Mouse (Mus musculus): ENCODE data around the gene Nudt22.
A peak's percentile ranks its signal among the peaks of the same experiment; 100 is the strongest.
"Not testable (repeated sequence)": the region's sequence is repeated elsewhere in the genome, so short reads cannot be mapped to it uniquely, and the experiment has no call there.

The Nudt22 gene

DNA sequence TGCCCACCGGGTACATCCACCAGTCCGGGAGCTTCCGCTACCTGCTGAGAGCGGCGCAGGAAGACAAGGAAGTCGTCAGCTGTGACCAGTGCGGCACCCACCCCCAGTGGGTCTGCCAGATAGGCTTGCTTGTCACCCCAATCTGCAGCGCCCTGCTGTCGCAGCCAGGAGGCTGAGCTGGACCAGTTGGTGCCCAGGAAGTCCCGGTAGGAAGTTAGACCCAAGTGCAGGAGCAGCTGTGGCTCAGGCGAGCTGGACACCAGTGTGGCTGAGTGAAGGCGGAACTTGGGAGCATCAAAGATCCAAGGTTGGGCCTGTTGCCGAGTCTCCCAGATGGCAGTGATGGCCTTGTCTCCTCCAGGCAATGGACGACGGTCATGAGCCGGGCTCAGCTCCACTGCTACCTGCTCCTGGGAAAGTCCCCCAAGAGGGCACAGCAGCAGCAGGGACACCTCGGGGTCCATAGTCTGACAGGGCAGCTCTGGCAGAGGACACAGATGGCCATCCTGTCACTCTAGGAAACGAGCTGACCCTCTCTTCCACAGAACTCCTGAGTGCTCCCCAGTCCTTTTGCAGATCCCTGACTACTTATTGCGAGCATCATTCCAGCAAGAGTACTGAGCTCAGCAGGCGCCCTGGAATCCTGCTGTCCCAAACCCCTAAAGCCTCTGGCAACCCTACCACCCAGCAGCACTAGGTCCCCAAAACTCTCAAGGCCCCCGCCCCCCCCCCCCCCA, 494 bp downstream of the Nudt22 start:
- DNase-seq (ENCODE audit: low spot score in 2 of 2), result no peak

DNA sequence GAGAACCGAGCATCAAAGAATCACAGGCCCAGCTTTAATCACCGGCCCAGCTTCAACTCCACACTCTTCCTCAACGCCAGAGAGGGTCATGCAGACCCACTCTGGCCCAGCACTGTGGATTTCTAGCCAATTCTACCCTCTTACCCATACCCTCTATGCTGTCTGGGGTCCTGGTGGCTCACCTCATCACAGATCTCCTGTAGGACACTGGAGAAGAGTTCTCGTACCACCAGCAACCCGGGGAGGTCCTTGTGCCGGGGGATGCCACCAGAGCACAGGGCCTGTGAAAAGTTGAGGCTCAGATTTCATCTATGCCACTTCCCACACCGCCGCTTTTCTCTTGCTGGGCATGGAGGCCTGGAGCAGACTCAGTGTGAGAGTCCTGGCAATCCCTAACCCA, 1.4 kb downstream of the Nudt22 start:
- DNase-seq (ENCODE audit: low spot score in 2 of 2), result no peak

DNA sequence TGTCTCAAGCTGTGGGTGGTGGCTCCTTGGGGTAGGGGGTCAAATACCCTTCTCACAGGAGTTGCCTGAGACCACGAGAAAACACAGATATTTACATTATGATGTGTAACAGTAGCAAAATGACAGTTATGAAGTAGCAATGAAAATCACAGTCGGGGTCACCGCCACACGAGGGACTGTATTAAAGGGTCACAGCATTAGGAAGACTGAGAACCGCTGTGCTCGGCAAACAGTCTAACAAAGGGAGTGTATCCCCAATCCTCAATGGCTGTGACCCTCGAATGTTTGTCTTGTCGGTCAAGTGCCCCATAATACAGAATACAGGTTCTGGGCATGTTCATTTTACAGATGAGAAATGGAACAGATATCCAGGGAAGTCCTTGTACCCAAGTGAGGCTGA, 1.9 kb downstream of the Nudt22 start:
- DNase-seq (ENCODE audit: low spot score in 2 of 2), result no peak

DNA sequence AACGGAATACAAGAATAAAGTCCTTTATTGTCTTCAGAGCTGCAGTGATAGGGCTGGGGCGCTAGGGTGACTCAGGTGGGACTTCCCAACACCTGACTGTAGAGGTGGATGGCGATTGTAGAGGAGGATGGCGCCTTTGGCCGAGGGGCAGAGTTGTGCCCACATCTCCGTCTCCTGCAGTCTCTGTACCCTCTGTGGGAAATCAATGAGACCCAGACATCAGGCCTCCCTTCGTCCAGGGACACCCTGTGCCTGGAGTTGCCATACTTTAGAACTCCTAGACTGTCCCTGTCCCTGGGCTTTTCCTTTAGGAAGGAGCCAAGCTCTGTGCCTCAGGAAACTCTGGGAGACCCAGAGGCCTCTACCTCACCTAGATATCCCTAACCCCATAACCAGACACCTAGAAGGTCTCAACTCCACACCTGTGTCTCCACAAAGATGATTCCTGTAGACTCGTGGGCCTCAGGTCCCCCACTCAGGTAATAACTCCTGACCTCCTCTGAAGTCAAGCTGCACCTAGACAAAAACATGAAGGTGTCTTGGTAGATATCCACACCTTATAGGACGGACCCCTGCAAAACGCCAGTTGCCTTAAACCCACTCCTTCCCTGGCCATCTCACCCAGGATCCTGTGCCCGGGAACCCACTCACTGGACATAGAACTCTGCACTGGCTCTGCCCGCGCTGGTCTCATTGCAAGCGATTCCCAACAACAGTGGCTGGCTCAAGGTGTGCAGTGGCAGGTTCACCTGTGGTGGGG, 2.7 kb downstream of the Nudt22 start:
- no peak for DNase-seq (ENCODE audit: low spot score in 2 of 2)

DNA sequence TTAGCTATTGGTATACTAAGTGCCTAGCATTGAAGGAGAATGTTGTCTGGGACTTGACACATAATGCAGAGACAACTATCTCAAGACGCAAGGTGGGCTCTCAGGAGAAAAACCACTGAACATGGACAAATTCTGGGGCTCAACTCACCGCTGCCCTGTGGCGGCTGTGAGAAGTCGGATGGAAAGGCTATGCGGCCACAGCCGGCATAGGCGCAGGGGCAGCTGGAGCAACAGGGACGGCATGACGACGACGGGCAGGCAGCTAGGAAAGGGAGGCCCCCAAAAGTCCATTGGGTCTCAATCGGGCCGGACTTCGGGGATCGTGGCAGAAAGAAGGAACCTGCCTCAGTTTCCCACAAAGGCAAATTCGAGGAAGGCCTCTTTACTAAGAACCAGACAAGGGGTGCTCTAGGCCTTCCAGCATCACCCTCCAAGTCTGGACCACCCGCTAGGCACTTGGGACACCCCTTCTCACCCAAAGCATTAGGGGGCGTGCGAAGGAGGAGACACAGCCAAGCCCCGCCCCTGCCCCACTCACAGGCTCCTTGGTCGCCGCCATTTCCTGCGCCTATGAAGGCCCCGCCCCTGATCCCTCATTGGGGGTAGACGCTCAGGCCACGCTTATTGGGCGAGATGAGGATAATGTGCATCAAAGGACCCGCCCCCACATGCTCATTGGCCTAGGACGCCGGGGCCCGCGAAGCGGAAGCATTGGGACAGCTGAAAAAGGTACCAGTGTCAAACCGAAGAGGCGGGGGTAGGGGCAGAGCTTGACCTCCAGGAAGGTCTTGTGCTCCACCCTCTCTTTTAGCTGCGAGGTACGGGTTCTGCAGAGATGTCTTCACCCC, 3.7 kb downstream of the Nudt22 start, which contains the start of gene Dnajc4:
TSS of gene Dnajc4 (minus strand) at position 562 of the 848 bp plus-strand sequence.
- peak; percentile 93 to 97 for DNase-seq (ENCODE audit: low spot score in 2 of 2)

DNA sequence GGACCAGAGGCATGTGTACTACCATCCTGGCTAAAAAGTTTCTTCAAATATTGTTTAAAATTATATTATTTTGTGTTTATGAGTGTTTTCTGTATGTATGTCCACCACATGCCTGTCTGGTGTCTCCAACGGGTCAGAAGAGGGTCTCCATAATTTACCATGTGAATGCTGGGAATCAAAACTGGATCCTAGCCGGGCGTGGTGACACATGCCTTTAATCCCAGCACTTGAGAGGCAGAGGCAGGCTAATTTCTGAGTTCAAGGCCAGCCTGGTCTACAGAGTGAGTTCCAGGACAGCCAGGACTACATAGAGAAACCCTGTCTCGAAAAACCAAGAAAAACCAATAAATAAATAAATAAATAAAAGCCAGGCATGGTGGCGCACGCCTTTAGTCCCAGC, 4.8 kb downstream of the Nudt22 start:
- DNase-seq (ENCODE audit: low spot score in 2 of 2), result not testable (repeated sequence)

DNA sequence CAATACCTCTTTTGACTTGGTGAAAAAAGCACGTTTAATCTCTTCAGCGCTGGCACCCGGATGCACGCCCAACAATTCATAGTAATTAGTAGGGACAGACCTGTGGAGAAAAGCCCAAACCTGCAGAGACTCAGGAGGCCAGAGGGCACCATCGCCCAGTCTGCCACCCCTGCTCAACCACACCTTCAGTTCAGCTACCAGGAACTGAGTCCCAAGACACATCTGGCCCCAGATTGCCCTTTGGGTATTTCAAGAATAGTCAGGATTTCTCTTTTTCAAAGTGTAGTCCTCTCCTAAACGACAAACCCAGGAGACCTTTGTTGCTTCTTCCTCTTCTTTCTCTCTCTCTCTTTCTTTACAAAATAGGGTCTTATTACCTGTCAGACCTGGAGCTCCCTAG, 5.2 kb downstream of the Nudt22 start:
- no peak for DNase-seq (ENCODE audit: low spot score in 2 of 2)

DNA sequence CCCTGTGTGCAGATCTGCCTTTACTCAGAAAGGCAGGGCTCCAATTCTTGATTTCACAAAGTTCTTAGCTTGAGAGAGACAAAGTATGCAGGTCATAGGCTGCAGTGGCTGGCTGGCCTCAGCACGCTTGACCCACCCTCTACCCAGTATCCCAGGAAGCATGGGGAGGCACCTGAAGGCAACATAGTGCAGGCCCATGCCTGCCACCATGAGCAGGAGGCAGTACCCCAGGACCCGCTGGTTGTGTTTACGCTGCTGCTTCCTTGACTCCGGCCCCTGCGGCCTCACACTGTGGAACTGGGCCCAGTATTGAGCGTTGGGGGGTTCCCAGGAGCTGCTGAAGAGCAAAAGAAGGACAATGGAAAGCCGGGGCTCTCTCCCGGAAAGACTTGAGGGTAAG, 6.7 kb downstream of the Nudt22 start:
- DNase-seq (ENCODE audit: low spot score in 2 of 2), result no peak

DNA sequence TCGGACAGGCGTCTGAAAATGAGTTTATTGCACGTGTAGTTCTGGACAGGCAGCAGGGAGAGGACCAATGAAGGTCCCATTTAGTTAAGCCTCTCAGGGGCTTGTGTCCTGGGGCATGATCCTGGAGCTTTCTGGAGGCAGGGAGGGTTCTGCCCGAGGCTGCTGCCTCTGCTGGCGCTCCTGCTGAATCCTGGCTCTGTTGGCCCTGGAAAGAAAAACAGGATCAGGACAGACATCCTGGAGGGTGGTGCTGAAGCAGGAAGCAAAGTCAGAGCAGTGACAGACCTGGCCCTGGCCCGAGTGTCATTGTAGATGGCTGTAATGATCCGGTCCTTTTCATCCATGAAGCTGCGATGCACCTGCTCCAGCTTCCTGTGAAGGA, 8.0 kb downstream of the Nudt22 start:
- DNase-seq (ENCODE audit: low spot score in 2 of 2), result no peak

DNA sequence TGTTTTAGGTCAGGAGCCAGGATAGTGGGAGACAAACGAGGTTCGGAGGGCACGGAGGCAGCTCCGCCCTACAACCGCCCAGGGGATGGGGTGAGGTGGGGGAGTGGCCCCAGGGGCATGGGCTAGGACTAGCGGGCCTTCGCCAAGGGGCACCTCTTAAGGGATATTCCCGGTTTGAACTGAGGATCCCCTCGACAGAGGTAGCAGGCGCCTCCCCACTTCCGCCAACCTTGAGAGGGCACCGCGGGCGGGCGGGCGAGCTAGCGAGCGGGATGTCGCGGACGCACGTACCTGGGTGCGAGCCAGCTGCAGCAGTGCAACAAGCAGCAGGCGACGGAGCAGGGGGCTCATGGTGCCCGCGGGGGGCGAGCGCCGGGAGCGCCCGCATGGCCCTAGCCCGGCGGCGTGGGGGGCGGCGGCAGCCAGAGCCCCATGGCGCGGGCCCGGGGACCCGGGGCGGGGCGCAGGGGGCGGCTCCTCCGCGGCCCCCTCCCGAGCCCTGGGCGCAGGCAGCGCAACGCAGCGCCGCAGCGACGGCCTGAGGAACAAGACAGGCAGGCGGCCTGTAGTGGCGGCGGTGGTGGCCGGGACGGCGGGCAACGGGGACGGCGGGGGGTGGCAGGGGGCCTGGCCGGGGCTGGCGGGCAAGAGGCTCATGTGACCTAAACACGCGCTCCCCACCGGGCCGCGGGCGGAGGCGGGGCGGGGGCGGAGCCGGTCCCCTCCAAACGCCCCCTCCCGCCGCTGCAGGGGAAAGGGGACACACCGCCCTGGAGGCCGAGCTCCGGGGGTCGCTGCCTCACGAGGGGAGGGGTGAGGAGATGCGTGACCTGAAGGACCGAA, 8.6 kb downstream of the Nudt22 start, which contains the start of gene Vegfb:
TSS of gene Vegfb (minus strand) at position 591 of the 843 bp plus-strand sequence.
- DNase-seq (ENCODE audit: low spot score in 2 of 2), result peak in 1 of 2 experiments; percentile 54

DNA sequence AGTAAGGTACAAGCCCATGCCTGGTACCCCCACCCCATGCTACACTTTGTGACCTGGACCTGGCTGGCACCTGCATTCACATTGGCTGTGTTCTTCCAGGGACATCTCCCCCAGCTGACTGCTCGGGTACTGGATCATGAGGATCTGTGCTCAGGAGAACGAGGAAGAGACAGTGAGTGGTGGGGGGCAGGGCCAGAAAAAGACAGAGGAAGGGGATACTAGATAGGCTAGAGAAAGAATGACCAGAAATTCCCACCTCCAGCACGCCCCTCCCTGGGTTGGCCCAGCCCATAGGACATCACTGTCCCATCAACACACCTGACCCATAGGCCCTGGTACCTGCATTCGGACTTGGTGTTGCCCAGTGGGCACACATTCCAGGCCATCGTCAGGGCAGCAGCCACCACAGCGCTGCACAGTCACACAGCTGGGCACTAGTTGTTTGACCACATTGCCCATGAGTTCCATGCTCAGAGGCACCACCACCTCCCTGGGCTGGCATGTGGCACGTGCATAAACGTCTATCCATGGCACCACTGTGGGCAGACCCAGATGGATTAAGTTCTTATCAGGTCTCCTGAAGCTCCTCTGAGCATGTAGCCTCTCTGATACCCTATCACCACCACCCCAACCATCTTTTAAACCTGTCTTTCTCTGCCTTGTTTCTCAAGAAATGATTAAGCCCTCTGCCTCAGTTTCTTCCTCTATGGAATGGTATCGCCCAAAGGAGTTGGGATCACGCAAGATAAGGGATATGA, 9.8 kb downstream of the Nudt22 start:
- DNase-seq (ENCODE audit: low spot score in 2 of 2), result no peak

DNA sequence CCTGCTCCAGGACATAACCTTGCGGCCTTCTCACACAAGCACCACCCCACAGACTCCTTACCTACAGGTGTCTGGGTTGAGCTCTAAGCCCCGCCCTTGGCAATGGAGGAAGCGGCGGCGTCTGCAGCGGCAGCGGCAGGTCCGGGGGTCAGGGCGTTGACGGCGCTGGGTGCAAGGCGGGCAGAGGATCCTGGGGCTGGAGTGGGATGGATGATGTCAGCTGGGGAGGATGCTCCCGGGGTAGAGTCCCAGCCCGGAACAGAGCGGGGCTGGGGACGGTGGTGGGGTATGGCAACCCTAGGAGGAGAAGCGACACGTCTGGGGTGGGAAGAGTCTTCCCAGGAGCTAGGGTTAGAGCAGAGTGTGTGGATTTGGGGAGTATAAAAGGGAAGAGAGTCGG, 10.6 kb downstream of the Nudt22 start:
- no peak for DNase-seq (ENCODE audit: low spot score in 2 of 2)

DNA sequence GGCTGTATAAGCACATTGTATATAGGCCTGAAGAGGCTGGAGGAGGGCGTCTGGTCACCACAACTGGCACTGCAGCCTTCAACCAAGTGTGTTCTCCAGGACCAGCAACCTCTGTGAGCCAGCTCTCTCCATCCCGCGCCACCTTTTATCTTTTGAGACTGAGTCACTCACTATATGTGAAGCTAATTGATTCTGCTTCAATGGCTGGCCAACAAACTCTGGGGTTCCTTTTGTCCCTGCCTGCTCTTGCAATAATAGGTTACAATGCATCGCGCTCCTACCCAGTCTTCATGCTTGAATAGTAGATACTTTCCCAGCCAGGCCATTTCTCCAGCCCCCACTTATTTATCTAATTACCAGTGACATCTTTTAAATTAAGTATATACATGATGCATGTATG, 12.3 kb downstream of the Nudt22 start:
- no peak for DNase-seq (ENCODE audit: low spot score in 2 of 2)

DNA sequence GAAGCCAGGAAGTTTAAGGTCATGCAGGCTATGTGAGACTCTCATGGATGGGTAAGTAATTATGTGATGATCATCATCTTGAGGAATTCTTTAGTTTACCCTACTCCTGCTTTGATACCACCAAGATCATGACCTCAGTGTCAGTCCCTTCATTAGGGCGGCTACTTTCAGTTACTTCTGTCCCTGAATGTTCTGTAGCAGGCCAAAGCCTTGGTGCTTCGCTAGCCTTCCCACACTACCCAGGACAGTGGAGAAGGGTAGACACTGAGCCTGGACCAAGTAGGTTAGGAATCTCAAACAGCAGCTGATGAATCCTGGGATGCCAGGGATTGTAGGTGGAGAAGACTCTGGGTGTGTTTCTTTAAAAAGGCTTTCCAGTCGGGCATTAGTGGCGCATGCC, 14.5 kb downstream of the Nudt22 start:
- DNase-seq (ENCODE audit: low spot score in 2 of 2), result no peak

DNA sequence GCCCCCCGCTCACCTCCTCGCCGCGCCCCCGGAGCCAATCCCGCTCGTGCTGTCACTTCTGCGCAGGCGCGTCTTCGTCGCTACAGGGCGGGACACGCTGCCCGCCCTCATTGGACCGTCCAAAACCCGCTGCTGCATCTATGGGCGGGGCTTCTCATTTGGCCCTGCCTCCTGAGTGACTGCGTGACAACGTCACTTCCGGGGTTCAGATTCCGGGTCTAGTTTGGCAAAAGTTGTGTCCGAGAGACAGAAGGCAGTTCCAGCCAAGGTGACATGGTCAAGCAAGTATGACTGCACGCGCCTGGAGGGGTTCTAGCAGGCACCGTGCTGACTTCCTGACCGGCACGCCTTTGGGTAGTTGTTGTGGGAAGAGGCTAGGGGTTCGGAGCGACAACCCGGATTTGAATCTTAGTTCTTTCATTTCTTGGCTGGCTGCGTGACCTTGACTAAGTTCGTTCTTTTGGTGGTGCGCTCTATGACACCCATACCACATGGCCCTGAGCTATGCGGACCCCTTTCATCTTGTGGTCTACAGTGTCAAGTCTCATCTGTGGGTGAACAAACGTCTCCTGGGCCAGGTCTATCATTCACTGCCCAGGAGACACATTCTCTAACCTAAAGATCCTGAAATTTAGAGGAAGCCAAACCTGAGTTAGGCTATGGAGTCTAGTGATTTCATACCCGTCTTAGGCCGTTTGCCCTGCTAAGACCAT, 15.4 kb downstream of the Nudt22 start, which contains the start of gene Fkbp2:
TSS of gene Fkbp2 (minus strand) at position 121 of the 713 bp plus-strand sequence.
- DNase-seq (ENCODE audit: low spot score in 2 of 2), result peak; percentile 97 to 98

DNA sequence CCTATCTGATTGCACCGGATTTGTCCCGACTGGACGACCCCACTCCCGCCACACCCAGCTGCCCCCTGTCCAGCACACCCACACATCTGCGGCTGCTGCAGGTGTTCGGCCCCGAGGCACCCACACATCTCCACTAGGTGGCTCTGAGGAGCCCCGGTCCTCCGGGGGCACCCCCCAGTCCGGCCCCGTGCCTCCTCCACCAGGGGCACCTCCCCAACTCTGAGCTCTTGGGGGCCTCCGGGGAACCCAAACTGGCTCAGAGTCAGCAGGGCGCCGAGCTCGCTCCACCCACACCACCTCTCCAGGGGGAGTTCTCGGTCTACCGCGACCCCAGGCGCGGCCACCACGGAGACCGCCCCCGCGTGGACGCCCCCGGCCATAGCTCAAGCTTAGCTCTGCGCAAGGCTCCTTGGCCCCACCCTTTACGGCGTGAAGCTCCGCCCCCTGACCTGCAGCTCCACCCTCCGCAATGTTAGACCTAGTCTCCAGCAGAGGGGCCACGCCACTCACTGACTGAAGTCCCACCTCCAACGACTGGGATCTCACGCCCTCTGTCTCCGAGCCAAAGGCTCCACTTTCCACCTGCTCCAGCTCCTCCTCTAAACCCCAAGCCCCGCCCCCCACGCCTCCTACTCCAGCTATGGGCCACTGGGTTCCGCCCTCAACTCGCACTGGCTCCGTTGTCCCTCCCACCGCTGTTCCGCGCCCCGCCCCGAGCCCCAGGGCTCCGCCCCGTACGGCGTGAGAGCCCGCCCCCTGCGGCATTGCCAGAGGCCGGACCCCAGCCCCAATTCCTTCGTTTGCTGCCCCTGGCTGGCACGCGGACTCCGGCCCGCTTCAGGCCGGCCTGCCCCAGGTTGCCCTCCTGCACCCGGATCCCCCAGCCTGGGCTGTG, 16.2 kb downstream of the Nudt22 start:
- peak; percentile 99 for DNase-seq (ENCODE audit: low spot score in 2 of 2)

DNA sequence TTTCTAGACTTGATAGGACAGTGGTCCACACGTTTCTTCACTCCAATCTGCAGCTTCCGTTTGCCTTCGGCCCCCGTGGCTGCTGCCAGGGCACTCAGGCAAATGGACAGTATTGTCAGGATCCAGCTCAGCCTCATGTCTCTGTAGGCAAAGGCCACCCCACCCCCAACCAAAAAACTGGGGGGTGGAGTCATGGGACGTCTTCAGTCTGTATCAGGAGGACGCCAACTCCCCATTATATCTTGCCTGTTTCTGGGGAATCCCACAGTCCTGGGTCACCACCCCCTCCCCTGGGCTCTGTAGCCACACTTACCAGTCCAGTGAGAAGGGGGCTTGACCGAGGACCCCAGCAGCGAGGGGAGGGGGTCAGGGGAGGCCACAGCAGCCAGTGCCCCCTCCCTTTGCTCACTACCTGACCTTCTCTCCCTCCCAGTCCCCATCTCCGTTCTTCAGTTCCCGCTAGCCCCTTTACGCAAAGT, 16.9 kb downstream of the Nudt22 start:
- DNase-seq (ENCODE audit: low spot score in 2 of 2), result peak in 1 of 2 experiments; percentile 33

DNA sequence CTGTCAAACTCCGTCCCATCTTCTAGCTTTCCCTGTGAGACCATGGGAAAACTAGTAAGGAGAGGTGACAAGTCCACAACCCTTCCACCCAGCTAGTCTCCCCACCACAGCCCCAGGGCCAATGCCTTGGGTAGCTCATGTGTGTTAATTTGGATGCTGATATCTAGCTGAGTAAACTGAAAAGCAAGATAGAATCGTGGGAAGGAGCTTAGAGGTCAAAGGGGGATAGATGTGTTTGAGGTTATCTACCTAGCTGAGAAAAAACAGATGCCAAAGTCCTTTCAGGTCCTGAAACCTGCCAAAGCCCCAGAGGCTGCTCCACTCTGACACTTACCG, 17.3 kb downstream of the Nudt22 start:
- no peak for DNase-seq (ENCODE audit: low spot score in 2 of 2)
